Mouse (Mus musculus) retina, postnatal 7 days (tissue): ENCODE measurements around the gene Tab1.

Source experiments
- DNase-seq: peaks from one replicate; pipeline ENCODE4 v3.0.0-alpha.2; 2012; ENCODE audit warnings: low read depth, low spot score

The Tab1 gene

DNA sequence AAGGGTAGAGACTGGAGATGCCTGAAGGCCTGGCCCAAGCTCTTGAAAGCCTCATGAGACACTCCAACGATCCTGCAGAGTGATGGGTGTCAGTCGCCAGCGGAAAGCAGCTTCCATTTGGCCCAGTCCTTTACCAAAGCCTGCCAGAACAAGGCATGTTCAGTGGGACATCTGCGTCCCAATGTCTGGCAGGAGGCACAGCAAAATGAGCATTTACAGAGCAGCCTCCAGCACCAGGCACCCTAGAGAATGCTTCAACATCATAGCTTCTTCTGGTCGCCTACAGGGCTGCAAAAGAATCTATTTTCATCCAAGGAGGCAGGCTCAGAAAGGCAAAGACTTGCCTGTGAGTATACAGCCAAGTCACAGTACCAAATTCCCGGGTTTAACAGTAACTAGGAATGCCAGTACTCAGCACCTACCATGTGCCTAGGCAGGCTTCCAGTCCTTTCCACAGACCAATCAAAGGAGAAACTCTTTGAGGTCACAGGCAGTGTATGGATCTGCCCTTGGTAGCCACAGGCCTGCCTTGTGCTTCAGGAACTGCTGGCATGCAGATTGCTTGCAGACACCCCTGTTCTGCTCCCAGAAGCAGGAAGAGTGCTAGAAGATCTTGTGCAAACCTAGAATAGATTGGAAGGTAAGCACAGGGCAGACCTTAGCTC lies 69.3 kb downstream of the Tab1 start:
- no peak for DNase-seq

GRCm38 (mm10) chr15:80203406-80203805 lies 70.5 kb downstream of the Tab1 start:
- DNase-seq = no peak

DNA sequence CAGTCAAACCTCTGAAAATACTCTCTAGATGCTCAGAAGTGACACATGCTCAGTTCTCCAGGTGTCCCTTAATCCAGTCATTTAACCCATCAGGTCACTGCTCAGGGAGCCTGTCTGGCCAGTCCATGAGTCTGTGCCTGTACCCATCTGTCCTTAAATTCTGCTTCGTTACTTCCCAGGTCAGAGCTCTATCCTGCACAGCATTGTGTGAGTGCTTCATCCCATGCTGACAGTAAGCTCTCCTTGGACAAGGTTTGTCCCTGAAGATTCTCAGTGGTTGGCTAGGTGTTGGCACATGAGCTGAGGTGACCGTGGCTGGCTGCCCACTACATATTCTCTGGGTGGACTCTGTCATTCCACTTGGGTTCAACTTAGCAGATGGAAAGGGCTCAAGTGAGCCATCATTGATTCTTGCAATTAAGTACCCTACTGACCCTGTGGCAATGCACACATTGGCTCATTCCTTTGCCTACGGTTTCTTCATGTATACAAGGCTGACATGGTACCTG lies 73.2 kb downstream of the Tab1 start:
- DNase-seq = no peak

DNA sequence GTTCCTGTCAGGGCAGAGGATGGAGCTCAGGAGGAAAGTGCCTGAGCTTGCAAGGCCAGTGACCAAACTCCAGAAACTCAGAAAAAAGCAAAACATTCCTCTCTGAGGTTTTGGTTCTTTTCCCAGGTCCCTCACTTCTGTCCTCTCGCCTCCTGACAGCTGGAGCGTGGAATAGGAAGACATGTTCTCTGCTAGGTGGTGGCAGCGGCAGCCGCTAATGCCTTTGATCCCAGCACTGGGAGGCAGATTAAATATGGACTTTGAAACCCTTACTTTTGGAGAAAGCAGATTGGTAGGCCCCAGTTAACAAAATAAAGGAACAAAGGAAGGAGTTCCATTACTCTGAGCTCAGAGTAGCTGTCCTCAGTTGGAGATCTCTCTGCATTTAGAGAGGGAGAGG lies 75.5 kb downstream of the Tab1 start:
- DNase-seq = no peak
